Mouse (Mus musculus) kidney, adult 2 months (tissue): ENCODE results near the gene Aspm.

Experiments
- CTCF ChIP-seq: fragments of 200-500 bp; conservative IDR thresholded peaks from 2 replicates; pipeline ENCODE4 v1.5.1; 2011; ENCODE audit warnings: low read depth, mild to moderate bottlenecking, control low read depth, low read length, moderate library complexity, mixed read lengths; ENCODE audit not compliant: insufficient read depth, insufficient read length
- POLR2A ChIP-seq: fragments of 200-500 bp; IDR thresholded peaks from one replicate; pipeline ENCODE4 v1.6.1; 2011; ENCODE audit warnings: low read depth, low read length, control low read depth

DNA sequence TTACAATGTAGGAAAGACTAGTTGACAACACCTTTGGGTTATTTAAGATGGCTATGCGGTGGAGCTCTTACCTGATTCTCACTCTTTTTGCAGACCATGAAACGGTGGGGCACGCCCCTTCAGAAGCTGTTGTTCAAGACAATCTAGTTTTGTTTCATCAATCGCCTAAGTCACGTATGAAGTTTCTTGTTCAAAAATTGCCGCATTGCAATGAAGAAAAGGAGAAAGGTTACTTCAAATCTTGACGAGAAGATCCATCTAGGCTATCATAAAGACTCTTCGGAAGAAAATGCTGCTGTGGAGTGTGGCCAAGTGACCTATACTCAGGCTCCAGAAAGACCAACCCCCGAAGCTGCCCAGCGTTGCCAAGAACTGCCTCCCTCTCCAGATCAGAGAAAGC, 31.6 kb upstream of the Aspm start:
- TF ChIP-seq CTCF, result no peak
- TF ChIP-seq POLR2A, result no peak
